Mouse (Mus musculus): ENCODE data around the gene Cxadr. TPM values are rescaled to one million over a fixed set of nuclear protein-coding genes. Genes with fewer than 3 reads are reported as not detected.
A peak's percentile ranks its signal among the peaks of the same experiment; 100 is the strongest.

The Cxadr gene
- polyA plus RNA-seq, 1 experiment from 2014 or later = not detected

GRCm38 (mm10) chr16:78371491-78372046 is 70.3 kb downstream of the Cxadr start:
- no peaks in the 10 kb centered on the region for H3K79me2 ChIP-seq (ENCODE audit: inconsistent target)
- 85% methylated on average over 7 of the region's 7 CpGs for WGBS (ENCODE audit: missing documents)
- H3K4me3 ChIP-seq (ENCODE audit: inconsistent target) = no peak overlapping the region
- H3K27ac ChIP-seq = no peak overlapping the region
- no peaks in the 10 kb centered on the region for H3K36me3 ChIP-seq (ENCODE audit: inconsistent target)

GRCm38 (mm10) chr16:78372786-78373185 is 71.5 kb downstream of the Cxadr start:
- Histone ChIP-seq H3K27ac (no peak overlapping the region), H3K36me3 (ENCODE audit: inconsistent target) (no peaks in the 10 kb centered on the region), H3K79me2 (ENCODE audit: inconsistent target) (no peaks in the 10 kb centered on the region), H3K4me3 (ENCODE audit: inconsistent target) (no peak overlapping the region)
- 95% methylated on average over 5 of the region's 5 CpGs for WGBS (ENCODE audit: missing documents)

GRCm38 (mm10) chr16:78373743-78374142 is 72.5 kb downstream of the Cxadr start:
- H3K4me3 ChIP-seq (ENCODE audit: inconsistent target) = no peak overlapping the region
- H3K27ac ChIP-seq = no peak overlapping the region
- WGBS (ENCODE audit: missing documents) = 68% methylated on average over 8 of the region's 8 CpGs
- H3K79me2 ChIP-seq (ENCODE audit: inconsistent target) = no peaks in the 10 kb centered on the region
- no peaks in the 10 kb centered on the region for H3K36me3 ChIP-seq (ENCODE audit: inconsistent target)

GRCm38 (mm10) chr16:78375222-78375621 is 73.9 kb downstream of the Cxadr start:
- Histone ChIP-seq H3K27ac (no peak overlapping the region), H3K36me3 (ENCODE audit: inconsistent target) (no peaks in the 10 kb centered on the region), H3K79me2 (ENCODE audit: inconsistent target) (no peaks in the 10 kb centered on the region), H3K4me3 (ENCODE audit: inconsistent target) (no peak overlapping the region)
- WGBS (ENCODE audit: missing documents) = 50% methylated on average over 10 of the region's 10 CpGs

- WGBS (ENCODE audit: missing documents) = 1% methylated on average over 58 of the region's 100 CpGs
- peak overlapping the region; percentile 10; the same call in 1 of the 2 replicates for H3K4me3 ChIP-seq (ENCODE audit: inconsistent target)
- H3K36me3 ChIP-seq (ENCODE audit: inconsistent target) = no peaks in the 10 kb centered on the region
- no peak overlapping the region for H3K27ac ChIP-seq
- no peaks in the 10 kb centered on the region for H3K79me2 ChIP-seq (ENCODE audit: inconsistent target)
These were observed 74.8 kb downstream of the Cxadr start for GRCm38 (mm10) chr16:78375821-78376691.

GRCm38 (mm10) chr16:78376745-78377570 is 75.7 kb downstream of the Cxadr start, which contains the start of gene Btg3:
Btg3 (minus strand) TSS chr16:78377192.
- no peaks in the 10 kb centered on the region for H3K36me3 ChIP-seq (ENCODE audit: inconsistent target)
- H3K79me2 ChIP-seq (ENCODE audit: inconsistent target) = no peaks in the 10 kb centered on the region
- 15% methylated on average over 41 of the region's 57 CpGs for WGBS (ENCODE audit: missing documents)
- peak within 1 kb of the TSS; percentile 10; the same call in 1 of the 2 replicates for H3K4me3 ChIP-seq (ENCODE audit: inconsistent target)
- H3K27ac ChIP-seq = no peak within 1 kb of the TSS

GRCm38 (mm10) chr16:78378493-78378892 is 77.2 kb downstream of the Cxadr start:
- Histone ChIP-seq H3K27ac (no peak overlapping the region), H3K36me3 (ENCODE audit: inconsistent target) (no peaks in the 10 kb centered on the region), H3K4me3 (ENCODE audit: inconsistent target) (no peak overlapping the region), H3K79me2 (ENCODE audit: inconsistent target) (no peaks in the 10 kb centered on the region)
- 36% methylated on average over 5 of the region's 5 CpGs for WGBS (ENCODE audit: missing documents)

- H3K79me2 ChIP-seq (ENCODE audit: inconsistent target) = no peaks in the 10 kb centered on the region
- no peaks in the 10 kb centered on the region for H3K36me3 ChIP-seq (ENCODE audit: inconsistent target)
- no peak overlapping the region for H3K4me3 ChIP-seq (ENCODE audit: inconsistent target)
- 92% methylated on average over 4 of the region's 4 CpGs for WGBS (ENCODE audit: missing documents)
- H3K27ac ChIP-seq = no peak overlapping the region
These were observed 87.8 kb downstream of the Cxadr start for GRCm38 (mm10) chr16:78389122-78389521.

- no peaks in the 10 kb centered on the region for H3K79me2 ChIP-seq (ENCODE audit: inconsistent target)
- 92% methylated on average over 3 of the region's 3 CpGs for WGBS (ENCODE audit: missing documents)
- no peaks in the 10 kb centered on the region for H3K36me3 ChIP-seq (ENCODE audit: inconsistent target)
- H3K4me3 ChIP-seq (ENCODE audit: inconsistent target) = no peak overlapping the region
- no peak overlapping the region for H3K27ac ChIP-seq
These were observed 88.7 kb downstream of the Cxadr start for GRCm38 (mm10) chr16:78389986-78390385.

GRCm38 (mm10) chr16:78391354-78391753 is 90.1 kb downstream of the Cxadr start:
- Histone ChIP-seq H3K79me2 (ENCODE audit: inconsistent target) (no peaks in the 10 kb centered on the region), H3K4me3 (ENCODE audit: inconsistent target) (no peak overlapping the region), H3K27ac (no peak overlapping the region), H3K36me3 (ENCODE audit: inconsistent target) (no peaks in the 10 kb centered on the region)
- WGBS (ENCODE audit: missing documents) = 43% methylated on average over 2 of the region's 2 CpGs

- Histone ChIP-seq H3K36me3 (ENCODE audit: inconsistent target) (no peaks in the 10 kb centered on the region), H3K27ac (no peak overlapping the region), H3K79me2 (ENCODE audit: inconsistent target) (no peaks in the 10 kb centered on the region), H3K4me3 (ENCODE audit: inconsistent target) (no peak overlapping the region)
- WGBS (ENCODE audit: missing documents) = 33% methylated on average over 6 of the region's 6 CpGs
These were observed 97.4 kb downstream of the Cxadr start for GRCm38 (mm10) chr16:78398734-78399133.

- Histone ChIP-seq H3K79me2 (ENCODE audit: inconsistent target) (no peaks in the 10 kb centered on the region), H3K4me3 (ENCODE audit: inconsistent target) (no peak overlapping the region), H3K36me3 (ENCODE audit: inconsistent target) (no peaks in the 10 kb centered on the region), H3K27ac (no peak overlapping the region)
- 79% methylated on average over 3 of the region's 3 CpGs for WGBS (ENCODE audit: missing documents)
These were observed 98.1 kb downstream of the Cxadr start for GRCm38 (mm10) chr16:78399423-78399822.

- Histone ChIP-seq H3K4me3 (ENCODE audit: inconsistent target) (no peak overlapping the region), H3K79me2 (ENCODE audit: inconsistent target) (no peaks in the 10 kb centered on the region), H3K27ac (no peak overlapping the region), H3K36me3 (ENCODE audit: inconsistent target) (no peaks in the 10 kb centered on the region)
- 20% methylated on average over 2 of the region's 2 CpGs for WGBS (ENCODE audit: missing documents)
These were observed 101.0 kb downstream of the Cxadr start for GRCm38 (mm10) chr16:78402316-78402715.

GRCm38 (mm10) chr16:78406657-78407056 is 105.4 kb downstream of the Cxadr start:
- Histone ChIP-seq H3K4me3 (ENCODE audit: inconsistent target) (no peak overlapping the region), H3K36me3 (ENCODE audit: inconsistent target) (no peaks in the 10 kb centered on the region), H3K27ac (no peak overlapping the region), H3K79me2 (ENCODE audit: inconsistent target) (no peaks in the 10 kb centered on the region)
- WGBS (ENCODE audit: missing documents) = 88% methylated on average over 2 of the region's 2 CpGs

All from macrophage (primary cell).